Mouse (Mus musculus) limb, embryonic 11.5 days (tissue): ENCODE data around the gene Jund. TPM values are rescaled to one million over a fixed set of nuclear protein-coding genes. Genes with fewer than 3 reads are reported as not detected.

Experiments
- ATAC-seq: fragments of 200-750 bp; cut with Nextera tagmentation; 2 replicates; pipeline ENCODE4 v1.8.0; 2017; ENCODE audit warnings: low read depth; ENCODE audit not compliant: insufficient number of reproducible peaks, low FRiP score, low TSS enrichment
- DNase-seq: peaks from one replicate; pipeline ENCODE4 v3.0.0-alpha.2; 2015; ENCODE audit warnings: low spot score
- H3K27ac ChIP-seq: fragments of 300-500 bp; sonication (generic); replicated peaks from 2 replicates; pipeline ENCODE4 v1.5.1; 2014; ENCODE audit warnings: low read depth, mild to moderate bottlenecking, low read length
- H3K27me3 ChIP-seq: fragments of 300-500 bp; sonication (generic); 2 replicates; pipeline ENCODE4 v1.6.1; 2014; ENCODE audit warnings: mild to moderate bottlenecking, low read length, mixed read lengths; ENCODE audit not compliant: control insufficient read depth, insufficient read depth
- H3K36me3 ChIP-seq: fragments of 300-500 bp; sonication (generic); 2 replicates; pipeline ENCODE4 v1.6.1; 2014; ENCODE audit warnings: mild to moderate bottlenecking, low read length, moderate library complexity, mixed read lengths; ENCODE audit not compliant: control insufficient read depth, insufficient read depth
- H3K4me1 ChIP-seq: fragments of 300-500 bp; sonication (generic); 2 replicates; pipeline ENCODE4 v1.6.1; 2014; ENCODE audit warnings: low read length, mixed read lengths; ENCODE audit not compliant: control insufficient read depth, insufficient read depth
- H3K4me2 ChIP-seq: fragments of 300-500 bp; sonication (generic); 2 replicates; pipeline ENCODE4 v1.6.1; 2014; ENCODE audit warnings: low read depth, mild to moderate bottlenecking, moderate library complexity; ENCODE audit not compliant: severe bottlenecking
- H3K4me3 ChIP-seq: fragments of 300-500 bp; sonication (generic); 2 replicates; pipeline ENCODE4 v1.5.1; 2014; ENCODE audit warnings: low read depth, low read length
- H3K9ac ChIP-seq: fragments of 300-500 bp; sonication (generic); 2 replicates; pipeline ENCODE4 v1.6.1; 2014; ENCODE audit warnings: mild to moderate bottlenecking, low read length
- H3K9me3 ChIP-seq: fragments of 300-500 bp; sonication (generic); 2 replicates; pipeline ENCODE4 v1.6.1; 2016; ENCODE audit warnings: low read length; ENCODE audit not compliant: control insufficient read depth
- WGBS: fragments of 180-500 bp; shearing (Covaris S2); extraction: QIAGEN DNeasy Blood & Tissue Kit; methylation state at CpG from one replicate; pipeline ENCODE4 v1.1.7; 2014; 5-methylcytosine and 5-hydroxymethylcytosine counted together
- polyA plus RNA-seq: library from polyadenylated mRNA; unstranded; fragments of >200 nt; fragmentation: Nextera tagmentation; extraction: Ambion mirVana; gene quantifications from 2 replicates; pipeline ENCODE4 v1.2.1, GENCODE M21; 2014

Gene Jund
- polyA plus RNA-seq, 1 experiment from 2014 or later, result 104 TPM

DNA sequence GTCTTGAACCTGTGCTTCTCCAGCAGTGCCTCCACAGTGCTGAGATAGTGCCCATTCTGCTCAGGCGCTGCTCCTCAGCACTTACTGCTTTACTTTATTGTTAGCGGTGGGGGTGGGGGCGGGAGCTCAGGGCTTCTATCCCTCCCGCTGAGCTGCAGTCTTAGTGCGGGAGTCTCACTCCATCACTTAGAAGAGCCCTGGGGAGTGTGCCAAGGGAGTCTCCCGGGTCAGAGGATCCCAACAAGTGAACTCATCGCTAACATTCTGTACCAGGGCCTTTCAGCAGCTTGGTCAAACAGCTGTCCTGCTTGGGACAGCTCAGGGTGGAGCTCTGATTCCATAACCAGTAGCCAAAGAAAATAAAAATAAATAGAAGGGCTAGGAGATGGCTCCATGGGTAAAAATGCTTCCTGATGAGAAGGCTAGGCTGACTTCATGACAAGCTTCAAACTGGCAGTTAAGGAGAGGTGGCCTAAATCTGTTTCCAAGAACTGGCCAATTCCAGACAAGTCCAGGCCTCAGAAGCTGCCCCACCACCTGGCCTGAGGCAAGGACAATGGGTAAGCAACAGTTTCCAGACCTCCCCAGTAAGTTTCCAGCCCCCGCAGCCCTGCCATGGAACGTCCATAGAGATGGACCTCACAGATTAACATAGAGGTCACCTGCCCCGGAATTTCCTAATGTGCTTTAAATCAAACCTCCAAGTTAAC lies 27.0 kb upstream of the Jund start:
- Histone ChIP-seq H3K27me3 (no peaks in the 10 kb centered on the region), H3K27ac (no peak overlapping the region; the same call in 1 of the 2 replicates), H3K4me3 (no peak overlapping the region), H3K4me1 (peaks cover 12% of the 10 kb centered on the region), H3K9ac (no peak overlapping the region), H3K36me3 (no peaks in the 10 kb centered on the region), H3K9me3 (no peaks in the 10 kb centered on the region), H3K4me2 (0 out of 2 replicates have a peak overlapping the region, but pooled peaks have one; percentile 43)
- DNase-seq (no peak), ATAC-seq (no peak)
- 69% methylated on average over 10 of the region's 10 CpGs for WGBS

GRCm38 (mm10) chr8:70672325-70673078 lies 26.2 kb upstream of the Jund start:
- ATAC-seq (peak; percentile 45; the same call in 1 of the 2 replicates), DNase-seq (peak; percentile 46)
- H3K4me2 ChIP-seq, result peak overlapping the region; percentile 43; the same call in 1 of the 2 replicates
- peak overlapping the region; percentile 59; the same call in 1 of the 2 replicates for H3K27ac ChIP-seq
- H3K9me3 ChIP-seq, result no peaks in the 10 kb centered on the region
- 40% methylated on average over 19 of the region's 19 CpGs for WGBS
- H3K27me3 ChIP-seq, result no peaks in the 10 kb centered on the region
- H3K4me1 ChIP-seq, result peaks cover 12% of the 10 kb centered on the region
- no peaks in the 10 kb centered on the region for H3K36me3 ChIP-seq
- peak overlapping the region; percentile 70 for H3K9ac ChIP-seq
- peak overlapping the region; percentile 66 for H3K4me3 ChIP-seq

DNA sequence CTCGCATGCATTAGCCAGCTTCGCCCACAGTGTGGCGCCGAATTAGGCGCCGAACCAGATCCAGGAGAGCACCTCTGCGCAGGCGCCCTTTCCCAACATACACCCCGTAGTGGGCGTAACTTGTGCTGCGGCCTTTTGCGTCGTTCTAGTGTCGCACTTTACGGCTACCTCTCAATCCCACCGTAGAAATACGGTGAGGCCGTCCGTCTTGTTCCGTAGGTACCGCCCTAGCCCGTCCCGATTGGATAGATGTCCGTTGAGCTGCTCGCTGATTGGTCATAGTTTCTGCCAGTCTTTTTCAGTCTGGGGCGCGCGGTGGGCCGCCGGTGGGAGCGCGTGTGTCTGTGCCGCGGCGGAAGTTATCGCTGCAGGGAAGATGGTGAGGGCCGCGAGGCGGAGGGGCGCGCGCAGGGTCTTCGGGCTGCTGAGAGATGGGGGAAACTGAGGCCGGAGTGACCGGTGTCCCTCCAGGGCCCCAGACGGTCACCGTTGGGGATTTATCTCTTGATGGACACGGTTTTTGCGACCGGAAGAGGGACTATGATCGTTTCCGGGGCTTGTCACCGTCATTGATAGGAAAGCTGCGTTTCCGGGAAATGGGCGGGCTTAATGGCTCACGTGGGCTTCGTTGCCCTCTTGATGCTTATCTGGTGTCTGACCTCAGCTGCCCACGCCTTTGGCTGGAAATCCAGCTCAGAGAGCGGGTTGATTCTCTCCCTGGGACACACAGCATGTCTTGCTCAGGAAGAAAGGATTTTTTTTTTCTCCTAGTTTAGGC lies 25.5 kb upstream of the Jund start, which contains the start of gene Lsm4:
Lsm4 (plus strand) TSS at position 170 of the 778 bp plus-strand sequence.
- H3K27me3 ChIP-seq, result no peaks in the 10 kb centered on the region
- H3K9ac ChIP-seq, result peak within 1 kb of the TSS; percentile 87
- no peaks in the 10 kb centered on the region for H3K9me3 ChIP-seq
- under 1% methylated on average over 60 of the region's 60 CpGs for whole genome bisulfite sequencing
- peak; percentile 100 for DNase-seq
- H3K4me3 ChIP-seq, result peak within 1 kb of the TSS; percentile 66
- ATAC-seq, result peak; percentile 96
- peaks cover 12% of the 10 kb centered on the region for H3K4me1 ChIP-seq
- peak within 1 kb of the TSS; percentile 66 for H3K4me2 ChIP-seq
- H3K36me3 ChIP-seq, result peaks cover 6% of the 10 kb centered on the region
- H3K27ac ChIP-seq, result peak within 1 kb of the TSS; percentile 92

DNA sequence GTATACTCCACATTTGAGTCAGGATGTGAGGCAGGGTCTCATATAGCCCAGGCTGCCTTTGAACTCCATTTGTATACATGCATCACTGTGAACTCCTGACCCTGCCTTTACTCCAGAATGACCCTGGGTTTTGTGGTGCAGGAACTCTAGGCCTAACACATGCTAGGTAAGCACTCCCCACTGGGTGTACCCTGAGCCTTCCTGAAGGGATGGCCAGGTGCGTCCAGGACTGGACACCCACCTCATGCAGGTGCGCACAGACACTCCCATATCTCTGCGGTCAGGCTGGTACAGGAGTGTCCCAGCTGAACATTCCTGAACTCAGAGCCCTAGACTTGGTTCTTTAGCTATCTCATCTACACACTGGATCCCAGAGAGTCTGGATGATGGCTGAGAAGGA lies 24.6 kb upstream of the Jund start:
- Histone ChIP-seq H3K9me3 (no peaks in the 10 kb centered on the region), H3K4me3 (peak overlapping the region; percentile 66), H3K9ac (peak overlapping the region; percentile 87), H3K4me1 (peaks cover 12% of the 10 kb centered on the region), H3K4me2 (peak overlapping the region; percentile 66), H3K27me3 (no peaks in the 10 kb centered on the region), H3K27ac (peak overlapping the region; percentile 92), H3K36me3 (peaks cover 12% of the 10 kb centered on the region)
- ATAC-seq, result 0 out of 2 replicates have a peak, but pooled peaks have one; percentile 4
- no peak for DNase-seq
- 86% methylated on average over 3 of the region's 3 CpGs for WGBS

DNA sequence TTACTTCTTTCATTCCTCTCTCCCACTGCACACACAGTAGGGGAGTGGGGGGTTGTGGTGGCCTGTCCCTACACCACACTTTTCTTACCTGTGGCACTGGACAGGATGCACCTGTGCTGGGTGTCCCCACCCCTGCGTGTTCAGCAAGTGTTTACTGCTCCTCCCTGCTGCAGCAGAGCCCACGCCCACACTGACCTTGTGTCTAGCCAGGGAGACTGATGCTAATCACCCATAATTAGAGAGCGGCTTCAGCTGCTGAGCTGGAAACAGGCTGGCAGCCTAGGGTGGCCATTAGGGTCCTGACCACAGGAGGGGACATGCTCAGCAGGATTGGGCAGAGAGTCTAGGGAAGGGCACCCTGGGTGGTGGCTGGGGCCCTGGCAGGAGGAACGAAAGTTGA lies 24.0 kb upstream of the Jund start:
- Histone ChIP-seq H3K4me2 (no peak overlapping the region), H3K4me1 (peaks cover 12% of the 10 kb centered on the region), H3K27me3 (no peaks in the 10 kb centered on the region), H3K4me3 (no peak overlapping the region), H3K9me3 (no peaks in the 10 kb centered on the region), H3K27ac (no peak overlapping the region), H3K9ac (no peak overlapping the region), H3K36me3 (peaks cover 16% of the 10 kb centered on the region)
- ATAC-seq (no peak), DNase-seq (no peak)
- 71% methylated on average over 4 of the region's 4 CpGs for WGBS

DNA sequence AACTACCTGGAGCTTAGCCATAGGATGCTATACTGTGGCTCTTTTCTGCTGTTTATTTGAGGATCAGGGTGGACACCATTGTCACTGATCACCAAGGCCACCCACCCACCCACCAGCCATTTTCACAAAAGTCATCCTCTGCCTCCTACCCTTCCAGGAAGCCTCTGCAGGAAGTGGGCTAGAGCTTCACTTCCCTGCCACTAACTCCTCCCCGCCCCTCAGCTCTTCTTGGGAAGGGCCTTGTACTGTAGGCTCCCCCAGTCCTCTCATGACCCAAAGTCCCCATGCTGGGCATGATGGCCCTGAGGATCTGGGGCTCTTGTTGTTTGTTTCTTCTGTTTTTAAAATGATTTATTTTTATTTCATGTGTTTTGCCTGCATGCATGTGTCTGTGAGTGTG lies 23.4 kb upstream of the Jund start:
- Histone ChIP-seq H3K4me1 (peaks cover 12% of the 10 kb centered on the region), H3K4me3 (no peak overlapping the region), H3K27me3 (no peaks in the 10 kb centered on the region), H3K4me2 (no peak overlapping the region), H3K9ac (no peak overlapping the region), H3K9me3 (no peaks in the 10 kb centered on the region), H3K27ac (no peak overlapping the region), H3K36me3 (peaks cover 16% of the 10 kb centered on the region)
- DNase-seq, result no peak
- no peak for ATAC-seq
- 73% methylated on average over 1 of the region's 1 CpGs for WGBS

DNA sequence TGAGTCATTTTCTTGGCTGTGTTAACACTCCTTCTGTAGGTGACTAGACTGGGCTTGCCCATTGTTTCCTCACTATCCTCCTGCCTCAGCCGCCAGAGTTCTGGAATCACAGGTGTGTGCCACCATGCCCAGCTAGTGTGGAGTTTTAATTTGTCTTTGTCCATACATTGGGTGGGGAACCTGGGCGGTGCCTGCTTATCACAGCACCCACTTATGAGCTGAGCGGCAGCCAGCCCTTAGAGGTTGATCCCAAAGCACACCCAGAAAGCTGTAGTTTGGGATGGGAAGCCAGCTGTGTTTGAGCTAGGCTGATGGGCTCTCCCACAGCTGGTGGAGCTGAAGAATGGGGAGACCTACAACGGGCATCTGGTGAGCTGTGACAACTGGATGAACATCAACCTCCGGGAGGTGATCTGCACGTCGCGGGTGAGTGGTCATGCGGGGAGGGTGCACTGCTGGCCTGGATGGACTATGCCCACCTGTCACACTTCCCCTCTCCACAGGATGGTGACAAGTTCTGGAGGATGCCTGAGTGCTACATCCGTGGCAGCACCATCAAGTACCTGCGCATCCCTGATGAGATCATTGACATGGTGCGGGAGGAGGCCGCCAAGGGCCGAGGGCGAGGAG lies 21.2 kb upstream of the Jund start:
- Histone ChIP-seq H3K27me3 (no peaks in the 10 kb centered on the region), H3K4me1 (peaks cover 12% of the 10 kb centered on the region), H3K4me2 (no peak overlapping the region), H3K36me3 (peaks cover 16% of the 10 kb centered on the region), H3K4me3 (no peak overlapping the region), H3K27ac (no peak overlapping the region), H3K9me3 (no peaks in the 10 kb centered on the region), H3K9ac (no peak overlapping the region)
- ATAC-seq (no peak), DNase-seq (no peak)
- 94% methylated on average over 15 of the region's 15 CpGs for WGBS

- Histone ChIP-seq H3K36me3 (peaks cover 16% of the 10 kb centered on the region), H3K4me2 (no peak overlapping the region), H3K9me3 (no peaks in the 10 kb centered on the region), H3K9ac (no peak overlapping the region), H3K27ac (no peak overlapping the region), H3K4me1 (peaks cover 11% of the 10 kb centered on the region), H3K27me3 (no peaks in the 10 kb centered on the region), H3K4me3 (no peak overlapping the region)
- ATAC-seq, result no peak
- DNase-seq, result no peak
These were observed 20.1 kb upstream of the Jund start for GRCm38 (mm10) chr8:70678679-70679078.
